Mouse (Mus musculus): Measurements from ENCODE around the gene Calhm5. TPM values are rescaled to one million over a fixed set of nuclear protein-coding genes. Genes with fewer than 3 reads are reported as not detected.
A peak's percentile ranks its signal among the peaks of the same experiment; 100 is the strongest.

Gene Calhm5
- total RNA-seq (2015; ENCODE audit: low replicate concordance) (not detected in 2 replicates), total RNA-seq (2017; ENCODE audit: low replicate concordance) (not detected in 2 replicates)

GRCm38 (mm10) chr10:34096418-34096883 lies at the start of gene Calhm5:
Gene Calhm5, minus strand, starts transcription at chr10:34096519.
- ATAC-seq (replicated peaks; ENCODE audit: low FRiP score, poor library complexity, severe bottlenecking): no peak

GRCm38 (mm10) chr10:34141693-34142092 lies 45.4 kb upstream of the Calhm5 start:
- no peak for ATAC-seq (replicated peaks; ENCODE audit: low FRiP score, poor library complexity, severe bottlenecking)

- no peak for ATAC-seq (replicated peaks; ENCODE audit: low FRiP score, poor library complexity, severe bottlenecking)
These were observed 43.4 kb upstream of the Calhm5 start for GRCm38 (mm10) chr10:34139768-34140167.

GRCm38 (mm10) chr10:34138027-34138426 lies 41.7 kb upstream of the Calhm5 start:
- ATAC-seq (replicated peaks; ENCODE audit: low FRiP score, poor library complexity, severe bottlenecking): no peak

GRCm38 (mm10) chr10:34136432-34136831 lies 40.1 kb upstream of the Calhm5 start:
- ATAC-seq (replicated peaks; ENCODE audit: low FRiP score, poor library complexity, severe bottlenecking): no peak

- ATAC-seq (replicated peaks; ENCODE audit: low FRiP score, poor library complexity, severe bottlenecking): no peak
These were observed 35.0 kb upstream of the Calhm5 start for GRCm38 (mm10) chr10:34131356-34131755.

- ATAC-seq (replicated peaks; ENCODE audit: low FRiP score, poor library complexity, severe bottlenecking): no peak
These were observed 32.1 kb upstream of the Calhm5 start for GRCm38 (mm10) chr10:34128391-34128790.

GRCm38 (mm10) chr10:34127392-34128378 lies 31.4 kb upstream of the Calhm5 start, which contains the start of gene Calhm6:
Gene Calhm6, minus strand, starts transcription at chr10:34127984.
- 0 out of 2 replicates have a peak, but pooled peaks have one; percentile 25 for ATAC-seq (replicated peaks; ENCODE audit: low FRiP score, poor library complexity, severe bottlenecking)

GRCm38 (mm10) chr10:34118421-34118820 lies 22.1 kb upstream of the Calhm5 start:
- ATAC-seq (replicated peaks; ENCODE audit: low FRiP score, poor library complexity, severe bottlenecking): no peak

GRCm38 (mm10) chr10:34117770-34118169 lies 21.5 kb upstream of the Calhm5 start:
- ATAC-seq (replicated peaks; ENCODE audit: low FRiP score, poor library complexity, severe bottlenecking): no peak

GRCm38 (mm10) chr10:34117131-34117530 lies 20.8 kb upstream of the Calhm5 start:
- no peak for ATAC-seq (replicated peaks; ENCODE audit: low FRiP score, poor library complexity, severe bottlenecking)

- no peak for ATAC-seq (replicated peaks; ENCODE audit: low FRiP score, poor library complexity, severe bottlenecking)
These were observed 15.8 kb upstream of the Calhm5 start for GRCm38 (mm10) chr10:34111964-34112738.

- ATAC-seq (replicated peaks; ENCODE audit: low FRiP score, poor library complexity, severe bottlenecking): no peak
These were observed 14.6 kb upstream of the Calhm5 start for GRCm38 (mm10) chr10:34110863-34111465.

GRCm38 (mm10) chr10:34095964-34096363 lies 355 bp downstream of the Calhm5 start:
- no peak for ATAC-seq (replicated peaks; ENCODE audit: low FRiP score, poor library complexity, severe bottlenecking)

- ATAC-seq (replicated peaks; ENCODE audit: low FRiP score, poor library complexity, severe bottlenecking): no peak
These were observed 1.2 kb downstream of the Calhm5 start for GRCm38 (mm10) chr10:34095147-34095546.

GRCm38 (mm10) chr10:34091888-34092287 lies 4.4 kb downstream of the Calhm5 start:
- ATAC-seq (replicated peaks; ENCODE audit: low FRiP score, poor library complexity, severe bottlenecking): no peak

- ATAC-seq (replicated peaks; ENCODE audit: low FRiP score, poor library complexity, severe bottlenecking): no peak
These were observed 5.8 kb downstream of the Calhm5 start for GRCm38 (mm10) chr10:34090481-34090880.

GRCm38 (mm10) chr10:34089517-34089916 lies 6.8 kb downstream of the Calhm5 start:
- ATAC-seq (replicated peaks; ENCODE audit: low FRiP score, poor library complexity, severe bottlenecking): no peak

GRCm38 (mm10) chr10:34088515-34088914 lies 7.8 kb downstream of the Calhm5 start:
- ATAC-seq (replicated peaks; ENCODE audit: low FRiP score, poor library complexity, severe bottlenecking): no peak

- ATAC-seq (replicated peaks; ENCODE audit: low FRiP score, poor library complexity, severe bottlenecking): no peak
These were observed 9.8 kb downstream of the Calhm5 start for GRCm38 (mm10) chr10:34086514-34086913.
